Mouse (Mus musculus) small intestine, adult 2 months (tissue): Measurements from ENCODE around the gene Mcub.

Source experiments
- CTCF ChIP-seq: fragments of 200-500 bp; IDR thresholded peaks from 2 replicates; pipeline ENCODE4 v1.5.1; 2012; ENCODE audit warnings: low read depth, mild to moderate bottlenecking, control low read depth, inconsistent platforms, low read length, moderate library complexity, mixed read lengths; ENCODE audit not compliant: insufficient replicate concordance, insufficient read length; ENCODE audit errors: extremely low read depth
- POLR2A ChIP-seq: fragments of 200-500 bp; IDR thresholded peaks from 2 replicates; pipeline ENCODE4 v1.6.1; 2012; ENCODE audit warnings: low read depth, mild to moderate bottlenecking, control low read depth, inconsistent platforms, low read length, moderate library complexity

DNA sequence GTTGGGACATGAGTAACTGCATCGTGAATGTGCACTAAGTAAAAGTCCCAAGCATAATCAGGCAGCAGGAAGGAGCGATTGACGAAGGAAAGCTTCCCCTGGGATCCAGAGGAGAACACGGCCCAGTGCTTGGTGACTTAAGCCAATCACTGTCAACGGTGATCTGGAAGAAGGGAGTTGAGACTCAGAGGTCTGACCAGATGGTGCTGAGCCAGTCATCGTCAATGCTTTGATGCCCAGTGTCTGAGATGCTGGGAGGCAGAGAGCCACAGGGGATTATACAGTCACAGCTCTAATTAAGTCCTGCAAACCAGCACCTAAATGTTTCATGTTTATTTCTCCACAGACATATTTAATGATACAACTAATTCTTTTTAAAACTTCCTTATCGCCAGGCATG lies 30.9 kb downstream of the Mcub start:
- TF ChIP-seq CTCF = no peak
- no peak for TF ChIP-seq POLR2A
